Mouse (Mus musculus) liver, embryonic 14.5 days (tissue): ENCODE measurements around the gene Golph3l.

Source experiments
- CTCF ChIP-seq: IDR thresholded peaks from 2 replicates; pipeline ENCODE4 v1.5.1; 2016; ENCODE audit warnings: antibody characterized with exemption, low read depth, control low read depth
- EP300 ChIP-seq: IDR thresholded peaks from 2 replicates; pipeline ENCODE4 v1.6.1; 2016; ENCODE audit warnings: antibody characterized with exemption, low read depth

DNA sequence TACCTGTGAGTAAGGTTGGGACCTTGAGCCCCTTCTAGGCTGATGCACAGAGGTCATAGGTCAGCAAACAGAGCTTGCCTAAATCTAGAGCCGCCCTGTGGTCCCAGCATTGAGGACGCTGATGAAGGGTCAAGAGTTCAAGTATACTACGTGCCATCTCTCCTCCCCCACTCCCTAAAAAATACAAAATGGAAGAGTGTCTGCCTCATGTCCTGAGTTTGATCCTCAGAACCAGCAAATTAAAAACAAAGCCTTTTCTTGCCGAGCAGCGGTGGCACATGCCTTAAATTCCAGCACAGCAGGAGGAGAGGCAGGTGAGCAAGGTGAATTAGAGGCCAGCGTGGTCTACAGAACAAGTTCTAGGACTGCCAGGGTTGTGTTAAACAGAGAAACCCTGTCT is 64.1 kb downstream of the Golph3l start:
- TF ChIP-seq CTCF, result no peak
- TF ChIP-seq EP300, result no peak
